Comparison of ENCODE assay signal across 15 mouse cellular contexts in the genomic region with DNA sequence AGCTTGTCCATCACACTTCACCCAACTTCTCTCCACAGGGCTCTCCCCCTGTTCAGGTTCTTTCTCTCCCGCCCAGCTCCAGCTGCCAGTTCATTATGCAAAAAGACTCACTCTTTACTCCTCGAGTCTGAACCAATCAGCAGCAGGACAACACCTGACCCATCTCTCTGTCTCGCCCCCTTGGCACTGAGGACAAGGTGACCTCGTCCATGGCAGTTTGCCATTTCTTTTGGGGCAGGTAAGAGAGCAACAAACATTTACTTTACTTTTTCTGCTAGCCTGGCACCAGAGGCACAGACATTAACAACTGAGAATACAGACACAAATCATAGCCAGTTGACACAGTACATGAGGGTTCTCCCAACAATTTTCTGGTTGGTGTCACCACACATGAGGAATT.
"Had no signal": no experiment of that assay in that cellular context is flagged by ENCODE, and none has a peak within 500 bp of the region (broad histone marks: within the 10 kb centered on the region; RNA-seq: fewer than 3 reads in every experiment).

No protein-coding gene starts in this region.

- DNase-seq: kidney, adult 9 months; layer of hippocampus, adult 9-11 months; lung, adult 2 months; lung, postnatal 14 days; lung, postnatal 4 days; thymus, adult 18-20 months; thymus, postnatal 36 days had no signal

- ATAC-seq: intestine, embryonic 15.5 days; liver, embryonic 12.5 days; midbrain, embryonic 13.5 days had no signal

- H3K9me3 ChIP-seq: intestine, embryonic 15.5 days; limb, embryonic 10.5 days; limb, embryonic 13.5 days; liver, embryonic 12.5 days; liver, embryonic 15.5 days; midbrain, embryonic 13.5 days had no signal

- H3K27me3 ChIP-seq: intestine, embryonic 15.5 days; limb, embryonic 13.5 days; liver, embryonic 12.5 days; liver, embryonic 15.5 days; midbrain, embryonic 13.5 days had no signal

- H3K27ac ChIP-seq: intestine, embryonic 15.5 days; kidney, postnatal 0 days; layer of hippocampus, adult 2 months; limb, embryonic 10.5 days; limb, embryonic 13.5 days; liver, embryonic 12.5 days; liver, embryonic 15.5 days; midbrain, embryonic 13.5 days had no signal

- H3K4me1 ChIP-seq: intestine, embryonic 15.5 days; limb, embryonic 10.5 days; limb, embryonic 13.5 days; liver, embryonic 12.5 days; liver, embryonic 15.5 days had no signal

- H3K4me2 ChIP-seq: intestine, embryonic 15.5 days; limb, embryonic 13.5 days; liver, embryonic 12.5 days; liver, embryonic 15.5 days; midbrain, embryonic 13.5 days had no signal

- H3K4me3 ChIP-seq: intestine, embryonic 15.5 days; layer of hippocampus, adult 2 months; limb, embryonic 10.5 days; limb, embryonic 13.5 days; liver, embryonic 12.5 days; liver, embryonic 15.5 days; midbrain, embryonic 13.5 days had no signal

- H3K9ac ChIP-seq: intestine, embryonic 15.5 days; limb, embryonic 13.5 days; liver, embryonic 12.5 days; liver, embryonic 15.5 days; midbrain, embryonic 13.5 days had no signal
